Mouse (Mus musculus): ENCODE results near the gene Eml2. TPM values are rescaled to one million over a fixed set of nuclear protein-coding genes. Genes with fewer than 3 reads are reported as not detected.

Eml2 gene
- polyA plus RNA-seq (2015; fragmentation: Nextera tagmentation; extraction: Ambion mirVana) = 6.4 and 7.0 TPM in 2 replicates

DNA sequence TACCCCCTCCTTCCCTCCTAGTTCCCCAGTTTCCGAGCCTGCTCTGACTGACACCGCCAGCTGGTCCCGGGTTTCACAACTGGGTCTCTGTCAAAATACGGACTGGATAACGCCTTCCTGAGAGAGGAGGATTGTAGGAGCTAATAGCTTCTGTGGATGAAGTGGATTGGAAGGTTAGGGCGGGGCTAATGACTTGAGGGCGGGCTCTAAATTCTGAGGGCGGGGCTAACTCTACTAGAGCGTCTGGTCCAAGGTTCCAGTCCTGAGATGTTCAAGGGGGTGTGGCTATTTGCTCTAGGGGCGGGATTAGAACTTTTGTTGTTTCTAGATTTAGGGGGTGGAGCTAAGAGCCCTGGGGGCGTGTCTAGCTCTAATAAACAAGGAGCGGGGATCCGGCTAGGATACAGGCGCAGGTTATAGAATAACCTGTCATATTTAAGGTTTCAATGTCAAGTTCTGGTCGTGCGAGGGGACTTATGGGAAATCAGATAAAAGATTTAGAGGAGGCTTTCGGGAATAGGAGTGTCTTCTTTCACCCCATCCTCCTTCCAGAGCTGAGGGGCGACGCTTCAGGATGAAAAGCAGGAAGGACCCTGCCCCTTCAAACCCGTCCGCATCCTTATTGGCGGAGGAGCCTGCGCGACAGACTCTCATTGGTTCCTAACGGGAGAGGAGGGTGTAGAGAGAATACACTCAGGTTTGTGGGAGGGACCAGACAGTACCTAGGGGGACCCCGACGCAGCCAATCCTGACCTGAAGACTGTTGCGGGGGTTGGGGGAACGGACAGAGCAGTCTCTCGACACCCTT is at the start of gene Eml2:
Eml2 (plus strand) TSS at position 714 of the 808 bp plus-strand sequence.
- Histone ChIP-seq H3K4me3 (peak within 1 kb of the TSS; percentile 56), H3K9ac (peak within 1 kb of the TSS; percentile 68), H3K27me3 (peaks cover 53% of the 10 kb centered on the region), H3K4me1 (peaks cover 43% of the 10 kb centered on the region), H3K36me3 (ENCODE audit: poor library complexity, severe bottlenecking) (no peaks in the 10 kb centered on the region), H3K9me3 (replicated peaks) (no peaks in the 10 kb centered on the region; the same call in 1 of the 2 replicates), H3K27ac (peak within 1 kb of the TSS; percentile 52), H3K4me2 (peak within 1 kb of the TSS; percentile 72)
- WGBS = under 1% methylated on average over 30 of the region's 30 CpGs
- ATAC-seq = peak; percentile 96

DNA sequence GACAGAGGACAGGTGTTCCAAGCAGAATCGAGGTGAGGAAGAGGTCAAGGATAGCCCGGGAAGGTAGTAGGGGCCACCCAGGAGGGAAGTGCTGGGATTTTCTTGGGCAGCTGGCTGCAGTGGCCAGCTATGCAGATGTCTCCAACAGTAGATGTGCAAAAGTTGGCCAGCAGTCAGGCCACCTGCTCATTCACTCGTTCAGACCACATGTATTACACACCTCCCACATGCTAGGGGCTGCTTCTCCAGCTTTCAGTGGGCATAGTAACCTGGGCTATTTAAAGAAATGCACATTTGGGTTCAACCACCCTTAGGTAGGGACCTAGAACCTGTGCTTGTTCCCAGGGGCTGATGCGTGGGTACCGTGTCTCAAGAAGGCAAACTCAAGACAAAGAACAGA is 48.5 kb upstream of the Eml2 start:
- Histone ChIP-seq H3K27ac (no peak overlapping the region), H3K27me3 (no peaks in the 10 kb centered on the region), H3K4me3 (no peak overlapping the region), H3K9ac (no peak overlapping the region), H3K36me3 (ENCODE audit: poor library complexity, severe bottlenecking) (peaks cover 11% of the 10 kb centered on the region; the same call in 1 of the 2 replicates), H3K4me1 (peaks cover 15% of the 10 kb centered on the region), H3K9me3 (replicated peaks) (no peaks in the 10 kb centered on the region), H3K4me2 (no peak overlapping the region)
- ATAC-seq = no peak
- 91% methylated on average over 5 of the region's 5 CpGs for WGBS

DNA sequence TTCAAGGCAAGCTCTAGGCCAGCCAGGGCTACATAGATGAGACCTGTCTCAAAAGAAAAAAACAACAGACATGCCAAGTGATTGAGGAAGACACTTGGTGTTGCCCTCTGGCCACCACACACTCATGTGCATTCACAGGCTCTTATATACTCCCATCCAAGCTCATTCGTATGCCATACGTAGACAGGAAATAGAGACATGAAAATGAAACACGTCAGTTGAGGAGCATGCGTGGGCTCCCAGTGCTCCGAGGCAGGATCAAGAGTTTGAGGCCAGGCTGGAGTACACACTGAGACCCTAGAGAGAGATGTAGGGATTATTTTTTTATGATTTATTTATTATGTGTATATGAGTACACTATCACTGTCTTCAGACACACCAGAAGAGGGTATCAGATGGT is 46.8 kb upstream of the Eml2 start:
- Histone ChIP-seq H3K4me3 (no peak overlapping the region), H3K4me1 (peaks cover 15% of the 10 kb centered on the region), H3K27ac (no peak overlapping the region), H3K27me3 (no peaks in the 10 kb centered on the region), H3K9ac (no peak overlapping the region), H3K36me3 (ENCODE audit: poor library complexity, severe bottlenecking) (peaks cover 12% of the 10 kb centered on the region), H3K4me2 (no peak overlapping the region), H3K9me3 (replicated peaks) (no peaks in the 10 kb centered on the region)
- WGBS = 93% methylated on average over 5 of the region's 5 CpGs
- ATAC-seq = no peak

DNA sequence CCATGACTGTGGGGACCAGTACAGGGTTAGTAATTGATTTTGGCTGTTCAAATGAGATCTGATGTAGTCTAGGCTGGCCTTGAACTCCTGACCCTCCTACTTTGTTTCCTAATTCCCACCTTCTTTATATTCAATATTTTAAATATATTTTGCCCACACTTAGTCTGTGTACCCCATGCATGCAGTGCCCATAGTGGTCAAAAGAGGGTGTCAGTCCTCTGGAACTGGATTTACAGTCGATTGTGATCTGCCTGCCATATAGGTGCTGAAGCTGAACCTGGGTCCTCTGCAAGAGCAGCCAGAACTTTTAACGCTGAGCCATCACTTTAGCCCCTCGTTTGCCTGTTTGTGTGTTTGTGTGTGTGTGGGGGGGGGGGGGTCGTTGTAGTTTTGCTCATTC is 45.6 kb upstream of the Eml2 start:
- ATAC-seq = no peak
- H3K9ac ChIP-seq = no peak overlapping the region; the same call in 1 of the 2 replicates

DNA sequence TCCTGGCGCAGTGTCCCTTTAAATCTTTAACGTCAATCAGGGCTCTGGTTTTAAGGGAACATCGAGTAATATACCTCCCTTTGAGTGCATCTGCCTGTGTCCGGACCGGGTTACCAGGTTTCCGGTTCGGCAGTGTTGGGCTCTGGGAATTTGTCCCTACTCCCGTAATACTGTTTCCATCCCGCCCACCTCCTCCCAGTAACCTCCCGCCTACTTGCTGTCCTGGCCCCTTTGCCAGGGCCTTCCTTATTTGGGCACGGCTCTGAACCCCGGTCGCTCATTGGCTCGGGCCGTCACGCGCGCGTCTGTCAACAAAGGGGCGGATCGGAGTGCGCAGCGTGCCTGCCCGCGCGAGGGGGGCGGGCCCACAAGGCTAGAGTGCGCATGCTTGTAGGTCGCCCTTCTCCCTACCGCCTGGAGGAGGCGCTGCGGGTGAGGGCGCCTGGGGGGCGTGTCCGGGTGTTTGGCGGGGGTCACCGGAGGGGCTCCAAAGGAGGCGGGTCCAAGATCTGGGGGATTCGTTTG is 44.8 kb upstream of the Eml2 start:
- peaks cover 15% of the 10 kb centered on the region for H3K4me1 ChIP-seq
- peak overlapping the region; percentile 69 for H3K4me2 ChIP-seq
- no peaks in the 10 kb centered on the region for H3K9me3 ChIP-seq (replicated peaks)
- peak overlapping the region; percentile 46 for H3K4me3 ChIP-seq
- peak; percentile 99 for ATAC-seq
- peak overlapping the region; percentile 86 for H3K27ac ChIP-seq
- H3K36me3 ChIP-seq (ENCODE audit: poor library complexity, severe bottlenecking) = peaks cover 30% of the 10 kb centered on the region
- under 1% methylated on average over 39 of the region's 39 CpGs for WGBS
- no peaks in the 10 kb centered on the region for H3K27me3 ChIP-seq
- H3K9ac ChIP-seq = peak overlapping the region; percentile 62

More for the DNA sequence above, 45.6 kb upstream of the Eml2 start:
- peak overlapping the region; percentile 46 for H3K4me3 ChIP-seq
- H3K36me3 ChIP-seq (ENCODE audit: poor library complexity, severe bottlenecking) = peaks cover 25% of the 10 kb centered on the region
- 34% methylated on average over 4 of the region's 4 CpGs for WGBS
- H3K4me1 ChIP-seq = peaks cover 15% of the 10 kb centered on the region
- H3K4me2 ChIP-seq = peak overlapping the region; percentile 69
- H3K9me3 ChIP-seq (replicated peaks) = no peaks in the 10 kb centered on the region
- H3K27me3 ChIP-seq = no peaks in the 10 kb centered on the region
- H3K27ac ChIP-seq = peak overlapping the region; percentile 86

DNA sequence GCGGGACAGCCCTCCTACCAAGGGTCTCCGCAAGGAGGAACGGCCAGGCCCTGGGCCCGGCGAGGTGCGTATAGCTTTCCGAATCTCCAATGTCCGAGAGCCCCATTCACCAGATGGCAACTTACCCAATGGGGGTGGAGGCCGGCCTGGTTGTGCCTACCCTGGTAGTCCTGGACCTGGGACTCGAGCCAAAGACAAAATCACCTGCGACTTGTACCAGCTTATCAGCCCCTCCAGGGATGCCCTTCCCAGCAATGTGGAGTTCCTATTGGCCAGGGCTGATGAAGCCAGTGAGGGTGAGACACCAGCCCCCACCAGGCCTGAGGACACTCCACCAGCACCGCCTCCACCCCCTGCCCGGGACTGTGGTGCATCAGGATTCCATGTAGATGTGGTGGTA is 40.1 kb upstream of the Eml2 start:
- Histone ChIP-seq H3K27ac (no peak overlapping the region), H3K27me3 (no peaks in the 10 kb centered on the region), H3K9me3 (replicated peaks) (no peaks in the 10 kb centered on the region), H3K4me3 (no peak overlapping the region), H3K9ac (no peak overlapping the region), H3K36me3 (ENCODE audit: poor library complexity, severe bottlenecking) (peaks cover 68% of the 10 kb centered on the region), H3K4me1 (peaks cover 6% of the 10 kb centered on the region; the same call in 1 of the 2 replicates), H3K4me2 (no peak overlapping the region)
- no peak for ATAC-seq
- WGBS = 96% methylated on average over 13 of the region's 13 CpGs

DNA sequence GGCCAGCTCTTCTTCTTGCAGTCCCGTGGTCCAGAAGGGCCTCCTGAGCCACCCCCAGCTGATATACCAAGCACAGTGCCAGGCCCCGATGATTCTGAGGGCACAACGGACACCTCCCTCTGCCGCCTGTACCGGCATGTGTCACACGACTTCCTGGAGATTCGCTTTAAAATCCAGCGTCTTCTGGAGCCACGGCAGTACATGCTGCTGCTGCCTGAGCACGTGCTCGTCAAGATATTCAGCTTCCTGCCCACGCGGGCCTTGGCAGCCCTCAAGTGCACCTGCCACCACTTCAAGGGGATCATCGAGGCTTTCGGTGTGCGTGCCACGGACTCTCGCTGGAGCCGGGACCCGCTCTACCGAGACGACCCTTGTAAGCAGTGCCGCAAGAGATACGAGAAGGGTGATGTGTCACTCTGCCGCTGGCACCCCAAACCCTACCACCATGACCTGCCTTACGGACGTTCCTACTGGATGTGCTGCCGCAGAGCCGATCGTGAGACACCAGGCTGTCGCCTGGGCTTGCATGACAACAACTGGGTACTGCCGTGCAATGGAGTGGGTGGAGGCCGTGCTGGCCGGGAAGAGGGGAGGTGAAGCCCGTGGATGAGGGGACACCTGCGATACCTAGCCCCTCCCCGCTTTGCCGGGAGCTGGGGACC is 39.4 kb upstream of the Eml2 start:
- peaks cover 74% of the 10 kb centered on the region for H3K36me3 ChIP-seq (ENCODE audit: poor library complexity, severe bottlenecking)
- no peak overlapping the region for H3K4me3 ChIP-seq
- no peak overlapping the region for H3K27ac ChIP-seq
- 0 out of 2 replicates have a peak, but pooled peaks have one; percentile 25 for ATAC-seq
- 94% methylated on average over 38 of the region's 38 CpGs for WGBS
- H3K9me3 ChIP-seq (replicated peaks) = no peaks in the 10 kb centered on the region
- H3K9ac ChIP-seq = no peak overlapping the region
- H3K27me3 ChIP-seq = no peaks in the 10 kb centered on the region
- no peak overlapping the region for H3K4me2 ChIP-seq
- peaks cover 4% of the 10 kb centered on the region; the same call in 1 of the 2 replicates for H3K4me1 ChIP-seq

DNA sequence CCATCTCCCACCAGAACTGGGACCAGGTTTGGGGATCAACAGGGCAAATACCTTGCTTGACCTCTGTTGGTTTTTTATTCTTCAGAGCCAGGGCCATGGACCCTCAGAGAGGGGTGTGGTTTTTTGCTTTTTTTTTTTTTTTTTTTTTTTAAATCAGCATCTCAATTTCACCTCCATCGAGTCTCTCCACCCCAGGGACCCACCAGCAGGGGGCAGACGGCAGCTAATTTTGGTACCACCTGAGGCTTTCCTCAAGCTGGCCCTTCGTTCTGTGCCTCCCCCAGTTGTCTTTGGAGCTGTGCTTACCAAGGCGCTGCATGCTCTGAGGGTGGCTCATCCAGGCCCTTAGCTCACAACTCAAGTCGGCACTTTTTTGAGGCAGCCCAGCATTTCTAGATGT is 38.8 kb upstream of the Eml2 start:
- H3K9ac ChIP-seq = no peak overlapping the region
- no peak overlapping the region for H3K27ac ChIP-seq
- H3K4me2 ChIP-seq = no peak overlapping the region
- no peaks in the 10 kb centered on the region for H3K9me3 ChIP-seq (replicated peaks)
- WGBS = 46% methylated on average over 5 of the region's 5 CpGs
- peaks cover 78% of the 10 kb centered on the region for H3K36me3 ChIP-seq (ENCODE audit: poor library complexity, severe bottlenecking)
- ATAC-seq = no peak
- no peaks in the 10 kb centered on the region for H3K4me1 ChIP-seq
- H3K4me3 ChIP-seq = no peak overlapping the region
- H3K27me3 ChIP-seq = no peaks in the 10 kb centered on the region

DNA sequence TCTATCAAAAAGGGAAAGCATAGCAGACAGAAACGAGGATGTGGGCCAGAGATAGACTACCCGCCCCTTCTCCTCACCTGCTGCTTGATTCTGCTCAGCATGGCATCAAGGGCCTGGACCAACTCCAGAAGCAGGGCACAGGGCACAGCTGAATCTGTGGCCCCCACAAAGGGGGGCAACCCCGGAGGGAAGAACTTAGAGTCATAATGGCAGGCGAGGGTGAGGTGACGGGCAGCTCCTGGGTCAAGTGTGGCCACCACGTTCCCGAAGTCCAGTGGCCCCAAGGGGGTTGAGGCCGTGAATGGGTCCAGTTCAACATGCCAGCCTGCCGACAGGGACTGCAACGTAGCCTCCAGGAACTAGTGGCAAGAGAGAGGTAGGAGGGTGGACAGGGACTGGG is 29.4 kb upstream of the Eml2 start:
- Histone ChIP-seq H3K27ac (no peak overlapping the region), H3K9me3 (replicated peaks) (no peaks in the 10 kb centered on the region), H3K27me3 (no peaks in the 10 kb centered on the region), H3K36me3 (ENCODE audit: poor library complexity, severe bottlenecking) (peaks cover 19% of the 10 kb centered on the region), H3K4me2 (no peak overlapping the region), H3K4me3 (no peak overlapping the region), H3K4me1 (peaks cover 31% of the 10 kb centered on the region), H3K9ac (no peak overlapping the region)
- 90% methylated on average over 10 of the region's 10 CpGs for WGBS
- no peak for ATAC-seq

DNA sequence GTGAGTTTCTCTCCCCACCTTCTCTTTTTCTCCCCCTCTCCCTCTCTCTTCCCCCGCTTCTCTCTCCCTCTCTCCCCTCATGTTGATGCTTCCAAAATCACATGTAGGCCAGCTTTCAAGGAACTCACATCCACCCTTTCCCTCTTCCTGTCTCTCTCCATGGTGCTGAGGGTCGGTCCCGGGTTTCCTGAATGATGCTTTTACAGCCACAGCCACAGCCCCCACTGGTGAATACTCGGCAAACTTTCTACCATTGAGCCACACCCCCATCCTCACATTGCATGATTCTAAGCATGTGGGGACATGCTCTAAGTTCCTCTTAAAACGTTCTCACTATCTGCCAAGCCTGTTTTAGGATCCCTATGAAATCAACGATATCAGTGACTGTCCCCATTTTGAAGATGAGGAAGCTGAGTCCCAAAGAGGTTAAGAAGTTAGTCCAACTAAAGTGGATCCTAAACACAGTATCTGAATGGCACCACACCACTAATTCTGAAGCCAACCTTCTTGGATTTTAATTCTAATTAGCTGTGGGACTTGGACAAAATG is 28.6 kb upstream of the Eml2 start:
- Histone ChIP-seq H3K4me2 (peak overlapping the region; percentile 86), H3K27ac (no peak overlapping the region)

DNA sequence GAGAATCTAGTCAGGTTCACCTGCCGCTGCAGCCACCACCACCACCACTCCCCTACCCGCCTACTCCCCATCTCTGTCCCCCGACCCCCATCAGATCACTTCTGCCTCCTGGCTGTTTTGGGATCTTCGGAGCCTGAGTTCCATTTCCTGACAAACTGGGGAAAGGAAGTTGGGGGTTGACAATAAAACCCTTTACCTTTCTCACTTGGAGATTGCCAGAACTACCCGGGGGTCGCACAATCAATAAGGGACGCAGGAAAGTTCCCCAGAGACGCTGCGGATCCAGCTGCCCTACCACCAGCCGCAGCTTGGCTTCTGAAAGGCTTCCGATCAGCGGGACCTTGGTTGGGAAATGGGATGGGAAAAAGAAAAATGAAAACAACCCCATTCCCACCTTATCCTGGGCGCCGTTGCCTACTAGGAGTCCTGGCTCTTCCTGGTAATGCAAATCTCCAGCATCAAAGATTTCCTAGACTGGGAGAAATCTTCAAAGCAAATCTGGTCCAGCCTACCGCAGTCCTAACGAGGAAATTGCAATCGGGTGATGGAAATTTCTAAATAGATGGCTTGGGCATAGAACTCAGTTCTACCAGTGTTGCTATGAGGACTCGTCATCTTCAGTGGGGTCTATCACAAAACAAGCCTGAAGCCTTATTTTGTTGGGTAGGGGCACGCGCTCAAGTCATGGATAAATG is 27.9 kb upstream of the Eml2 start:
- peak overlapping the region; percentile 86 for H3K4me2 ChIP-seq
- no peaks in the 10 kb centered on the region for H3K27me3 ChIP-seq
- H3K9ac ChIP-seq = peak overlapping the region; percentile 71
- H3K4me3 ChIP-seq = peak overlapping the region; percentile 70
- H3K9me3 ChIP-seq (replicated peaks) = no peaks in the 10 kb centered on the region
- 14% methylated on average over 20 of the region's 20 CpGs for WGBS
- no peak for ATAC-seq
- peaks cover 31% of the 10 kb centered on the region for H3K4me1 ChIP-seq
- peaks cover 22% of the 10 kb centered on the region for H3K36me3 ChIP-seq (ENCODE audit: poor library complexity, severe bottlenecking)
- H3K27ac ChIP-seq = peak overlapping the region; percentile 86

More for the DNA sequence above, 28.6 kb upstream of the Eml2 start:
- peaks cover 20% of the 10 kb centered on the region for H3K36me3 ChIP-seq (ENCODE audit: poor library complexity, severe bottlenecking)
- peaks cover 31% of the 10 kb centered on the region for H3K4me1 ChIP-seq
- H3K4me3 ChIP-seq = peak overlapping the region; percentile 70; the same call in 1 of the 2 replicates
- H3K9ac ChIP-seq = peak overlapping the region; percentile 34
- no peak for ATAC-seq
- no peaks in the 10 kb centered on the region for H3K9me3 ChIP-seq (replicated peaks)
- H3K27me3 ChIP-seq = no peaks in the 10 kb centered on the region
- 56% methylated on average over 6 of the region's 6 CpGs for whole genome bisulfite sequencing
